Mouse (Mus musculus) liver, embryonic 15.5 days (tissue): ENCODE data around the gene Gm10392. TPM values are rescaled to one million over a fixed set of nuclear protein-coding genes. Genes with fewer than 3 reads are reported as not detected.
A peak's percentile ranks its signal among the peaks of the same experiment; 100 is the strongest.

Source experiments
- ATAC-seq: fragments of 200-750 bp; cut with Nextera tagmentation; 2 replicates; pipeline ENCODE4 v1.8.0; 2017; ENCODE audit warnings: moderate number of reproducible peaks, mild to moderate bottlenecking, moderate library complexity; ENCODE audit not compliant: insufficient read depth
- H3K27ac ChIP-seq: fragments of 300-500 bp; sonication (generic); replicated peaks from 2 replicates; pipeline ENCODE4 v1.5.1; 2015; ENCODE audit warnings: mild to moderate bottlenecking, inconsistent platforms
- H3K27me3 ChIP-seq: fragments of 300-500 bp; sonication (generic); 2 replicates; pipeline ENCODE4 v1.6.1; 2015; ENCODE audit warnings: mild to moderate bottlenecking, inconsistent platforms
- H3K36me3 ChIP-seq: fragments of 300-500 bp; sonication (generic); replicated peaks from 2 replicates; pipeline ENCODE4 v1.6.1; 2015; ENCODE audit warnings: moderate library complexity, mild to moderate bottlenecking, inconsistent platforms
- H3K4me1 ChIP-seq: fragments of 300-500 bp; sonication (generic); replicated peaks from 2 replicates; pipeline ENCODE4 v1.6.1; 2015; ENCODE audit warnings: inconsistent platforms
- H3K4me2 ChIP-seq: fragments of 300-500 bp; sonication (generic); 2 replicates; pipeline ENCODE4 v1.6.1; 2015; ENCODE audit warnings: moderate library complexity, mild to moderate bottlenecking, inconsistent platforms
- H3K4me3 ChIP-seq: fragments of 300-500 bp; sonication (generic); replicated peaks from 2 replicates; pipeline ENCODE4 v1.5.1; 2015; ENCODE audit warnings: mild to moderate bottlenecking, inconsistent platforms
- H3K9ac ChIP-seq: fragments of 300-500 bp; sonication (generic); 2 replicates; pipeline ENCODE4 v1.6.1; 2015; ENCODE audit warnings: moderate library complexity, mild to moderate bottlenecking, inconsistent platforms
- H3K9me3 ChIP-seq: fragments of 300-500 bp; sonication (generic); replicated peaks from 2 replicates; pipeline ENCODE4 v1.6.1; 2016; ENCODE audit warnings: inconsistent platforms
- WGBS: fragments of 180-500 bp; shearing (Covaris S2); methylation state at CpG from one replicate; pipeline ENCODE4 v1.1.7; 2015; ENCODE audit warnings: mixed read lengths; ENCODE audit not compliant: insufficient replicate concordance; 5-methylcytosine and 5-hydroxymethylcytosine counted together
- polyA plus RNA-seq: library from polyadenylated mRNA; unstranded; fragments of >200 nt; fragmentation: Nextera tagmentation; extraction: Ambion mirVana; gene quantifications from 2 replicates; pipeline ENCODE4 v1.2.1, GENCODE M21; 2015

Gm10392 gene
- polyA plus RNA-seq, 1 experiment from 2014 or later, result 0.07 TPM

DNA sequence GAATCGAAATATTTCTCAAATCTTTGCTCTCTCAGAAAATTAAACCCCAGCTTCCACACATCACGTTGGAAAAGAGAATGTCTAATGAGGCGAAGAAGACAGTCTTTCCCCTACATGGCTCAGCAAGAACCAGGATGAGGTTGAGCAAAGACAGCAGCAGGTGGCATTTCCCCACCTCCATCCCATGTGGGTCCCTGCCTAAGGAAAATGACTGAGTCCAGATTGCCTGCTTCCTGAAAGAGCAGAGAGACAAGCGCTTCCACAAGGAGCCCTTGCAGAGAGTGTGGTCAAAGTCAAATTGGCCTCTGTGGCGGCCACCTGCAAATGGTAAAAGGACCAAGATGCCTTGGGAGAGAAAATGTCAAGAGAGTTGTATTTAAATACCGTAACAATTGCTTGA is 28.5 kb downstream of the Gm10392 start:
- ATAC-seq, result no peak
- H3K4me3 ChIP-seq, result no peak overlapping the region
- peaks cover 58% of the 10 kb centered on the region for H3K27me3 ChIP-seq
- no peaks in the 10 kb centered on the region for H3K36me3 ChIP-seq
- WGBS, result 55% methylated on average over 6 of the region's 6 CpGs
- H3K9ac ChIP-seq, result peak overlapping the region; percentile 55; the same call in 1 of the 2 replicates
- no peak overlapping the region for H3K27ac ChIP-seq
- H3K4me1 ChIP-seq, result peaks cover 61% of the 10 kb centered on the region
- no peak overlapping the region; the same call in 1 of the 2 replicates for H3K4me2 ChIP-seq
- H3K9me3 ChIP-seq, result no peaks in the 10 kb centered on the region

DNA sequence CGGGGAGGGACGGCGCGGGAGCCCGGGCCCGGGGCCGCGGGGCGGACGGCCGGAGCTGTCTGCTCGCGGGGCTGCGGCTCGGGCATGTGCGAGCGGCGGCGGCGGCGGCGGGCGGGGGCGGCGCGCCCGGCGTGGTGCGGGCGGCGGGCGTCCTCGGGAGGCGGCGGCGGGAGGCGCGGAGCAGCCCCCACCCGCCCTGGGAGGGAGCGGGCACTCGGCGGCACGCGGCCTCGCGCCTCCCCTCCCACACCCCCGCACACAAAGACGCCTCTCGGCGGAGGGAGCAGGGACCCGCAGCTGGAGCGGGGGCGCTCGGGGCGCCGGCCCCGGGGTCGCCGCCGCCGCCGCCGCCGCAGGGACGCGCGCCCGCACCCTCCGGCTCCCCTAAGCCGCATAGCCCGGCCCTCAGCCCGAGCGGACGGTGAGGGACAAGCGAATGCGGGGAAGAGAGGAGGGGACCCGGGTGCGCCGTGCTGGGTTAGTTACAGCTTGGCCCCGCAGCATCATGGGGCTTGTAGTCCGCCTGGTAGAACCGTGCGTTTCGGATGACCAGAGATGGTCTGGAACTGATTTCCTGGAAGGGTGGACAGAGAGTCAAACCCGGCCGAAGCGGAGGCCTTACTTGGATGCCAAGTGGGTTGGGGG is 29.3 kb downstream of the Gm10392 start, which contains the start of gene Ankrd13b:
Ankrd13b (minus strand) TSS at position 88 of the 645 bp plus-strand sequence.
- Histone ChIP-seq H3K9me3 (no peaks in the 10 kb centered on the region), H3K4me1 (peaks cover 54% of the 10 kb centered on the region), H3K36me3 (no peaks in the 10 kb centered on the region), H3K4me2 (peak within 1 kb of the TSS; percentile 96), H3K27me3 (peaks cover 58% of the 10 kb centered on the region), H3K27ac (no peak within 1 kb of the TSS), H3K4me3 (peak within 1 kb of the TSS; percentile 69), H3K9ac (peak within 1 kb of the TSS; percentile 55)
- no peak for ATAC-seq
- under 1% methylated on average over 62 of the region's 87 CpGs for WGBS

DNA sequence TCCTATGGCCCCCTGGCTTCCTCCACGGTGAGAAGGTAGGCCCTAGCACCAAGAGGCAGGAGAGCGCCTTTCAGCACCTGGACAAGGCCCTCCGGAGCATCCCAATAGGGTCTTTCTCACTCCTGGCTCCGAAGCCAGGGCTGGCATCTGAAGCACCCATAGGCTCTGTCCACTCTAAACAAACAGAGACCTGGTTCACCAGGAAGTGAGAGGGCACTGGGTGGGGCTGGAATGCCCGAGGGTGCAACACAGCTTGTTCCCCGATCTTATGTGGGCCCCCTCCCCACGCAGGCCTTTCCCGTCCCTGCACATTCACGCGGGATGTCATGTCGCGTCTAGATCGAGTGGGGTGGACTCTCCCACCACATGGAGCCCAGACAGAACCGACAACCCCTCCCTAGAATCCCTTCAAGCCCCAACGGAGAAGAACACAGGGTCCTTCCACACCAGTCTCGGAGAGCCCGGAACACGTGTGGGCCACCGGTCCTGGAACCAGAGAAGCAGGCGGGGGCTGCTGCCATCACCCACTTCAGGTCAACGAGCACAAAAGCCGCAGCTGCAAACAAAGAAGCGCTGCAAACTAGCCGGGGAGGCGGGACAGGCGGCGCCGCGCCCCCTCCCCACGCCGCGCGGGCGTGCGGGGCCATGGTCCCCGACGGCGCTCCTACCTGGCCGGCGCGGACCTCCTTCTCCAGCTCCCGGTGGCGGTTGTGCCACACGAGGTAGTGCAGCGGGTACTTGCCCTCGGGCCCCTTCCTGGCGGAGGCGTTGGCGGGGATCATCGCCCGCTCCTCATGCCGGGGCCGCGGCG is 30.0 kb downstream of the Gm10392 start:
- H3K27ac ChIP-seq, result no peak overlapping the region
- no peak for ATAC-seq
- peak overlapping the region; percentile 55 for H3K9ac ChIP-seq
- 4% methylated on average over 55 of the region's 55 CpGs for WGBS
- H3K9me3 ChIP-seq, result no peaks in the 10 kb centered on the region
- H3K27me3 ChIP-seq, result peaks cover 58% of the 10 kb centered on the region
- peak overlapping the region; percentile 69 for H3K4me3 ChIP-seq
- no peaks in the 10 kb centered on the region for H3K36me3 ChIP-seq
- peak overlapping the region; percentile 96 for H3K4me2 ChIP-seq
- peaks cover 47% of the 10 kb centered on the region for H3K4me1 ChIP-seq

DNA sequence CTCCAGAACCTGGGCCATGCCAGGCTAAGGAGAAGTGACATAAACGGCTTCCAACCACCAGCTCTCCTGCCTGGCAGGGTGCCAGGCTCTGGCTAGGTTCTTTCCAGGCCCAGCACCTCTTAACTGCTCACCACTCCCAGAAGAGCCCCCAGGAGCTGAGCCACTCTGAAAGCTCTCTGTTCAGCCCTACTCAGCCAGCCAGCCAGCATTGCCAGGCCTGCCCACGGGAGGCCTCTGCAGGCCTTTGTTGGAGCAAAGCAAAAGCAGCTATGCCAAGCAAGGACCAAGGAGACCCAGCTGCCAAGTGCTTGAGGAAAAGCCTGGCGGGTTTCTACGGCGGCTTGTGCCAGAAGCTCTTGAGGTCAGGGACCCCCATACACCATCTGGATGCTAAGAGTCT is 32.2 kb downstream of the Gm10392 start:
- Histone ChIP-seq H3K9ac (no peak overlapping the region), H3K9me3 (no peaks in the 10 kb centered on the region), H3K4me1 (peaks cover 37% of the 10 kb centered on the region), H3K27me3 (peaks cover 53% of the 10 kb centered on the region), H3K27ac (no peak overlapping the region), H3K36me3 (no peaks in the 10 kb centered on the region), H3K4me3 (no peak overlapping the region), H3K4me2 (no peak overlapping the region)
- ATAC-seq, result no peak
- WGBS, result 72% methylated on average over 5 of the region's 5 CpGs

DNA sequence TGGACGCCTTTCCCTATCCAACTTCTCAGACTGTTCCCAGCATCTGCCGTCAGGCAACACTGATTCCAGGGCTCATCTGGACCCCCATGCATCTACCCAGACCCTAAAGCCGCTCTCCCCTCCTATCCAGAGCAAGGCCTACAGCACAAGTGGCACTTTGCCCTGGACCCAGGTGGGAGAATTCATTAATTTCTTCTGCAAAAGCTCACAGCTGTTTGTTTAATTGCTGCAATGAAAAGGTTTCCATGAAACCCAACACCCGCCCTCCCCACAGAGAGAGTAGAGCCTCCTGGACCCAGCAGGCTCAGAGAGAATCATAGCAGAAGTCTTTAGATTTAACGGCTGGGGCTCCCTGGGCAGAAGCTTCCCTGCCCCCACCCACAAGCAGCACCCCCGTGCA is 33.8 kb downstream of the Gm10392 start:
- no peak for ATAC-seq
- no peak overlapping the region for H3K9ac ChIP-seq

DNA sequence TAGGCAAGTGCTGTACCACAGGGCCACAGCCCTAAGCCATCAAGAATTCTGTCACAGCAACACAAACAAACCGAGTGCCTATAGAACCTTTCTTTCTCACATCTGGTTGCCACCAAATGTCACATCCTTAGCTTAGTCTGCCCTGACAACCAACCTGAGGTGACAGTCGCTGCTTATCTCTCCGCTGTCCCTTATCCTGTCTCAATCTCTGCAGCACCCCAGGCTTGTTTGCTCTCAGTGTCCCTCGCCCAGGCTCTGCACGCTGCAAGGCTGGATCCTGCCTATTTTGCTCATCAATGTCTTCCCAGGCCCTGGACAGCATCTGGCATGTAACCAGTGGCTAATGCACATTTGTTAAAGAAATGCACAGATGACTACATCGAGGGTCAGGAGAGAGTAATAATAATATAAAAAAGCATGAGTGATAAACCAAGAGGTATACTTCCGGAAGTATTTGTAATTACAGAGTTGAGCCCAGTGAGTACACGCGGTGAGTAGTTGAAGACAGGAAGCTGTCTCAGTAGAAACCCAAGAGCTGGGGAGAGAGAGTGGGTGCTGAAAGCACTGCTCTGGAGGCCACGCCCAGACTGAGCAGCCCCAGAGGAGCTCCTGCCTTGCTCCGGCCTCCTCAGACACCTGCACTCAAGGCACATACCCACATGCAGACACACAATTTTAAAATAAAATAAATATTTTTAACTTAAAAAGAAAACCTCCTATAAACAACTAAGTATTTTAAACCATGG is 35.3 kb downstream of the Gm10392 start:
- peaks cover 7% of the 10 kb centered on the region; the same call in 1 of the 2 replicates for H3K4me1 ChIP-seq
- H3K27ac ChIP-seq, result no peak overlapping the region
- H3K4me3 ChIP-seq, result no peak overlapping the region
- peaks cover 22% of the 10 kb centered on the region for H3K27me3 ChIP-seq
- 36% methylated on average over 11 of the region's 11 CpGs for WGBS
- ATAC-seq, result no peak
- H3K36me3 ChIP-seq, result no peaks in the 10 kb centered on the region
- H3K9me3 ChIP-seq, result no peaks in the 10 kb centered on the region
- no peak overlapping the region for H3K4me2 ChIP-seq
- no peak overlapping the region for H3K9ac ChIP-seq

More for the DNA sequence above, 33.8 kb downstream of the Gm10392 start:
- Histone ChIP-seq H3K4me3 (no peak overlapping the region), H3K4me1 (peaks cover 21% of the 10 kb centered on the region), H3K27me3 (peaks cover 37% of the 10 kb centered on the region), H3K4me2 (no peak overlapping the region), H3K27ac (no peak overlapping the region), H3K9me3 (no peaks in the 10 kb centered on the region), H3K36me3 (no peaks in the 10 kb centered on the region)
- WGBS, result 68% methylated on average over 6 of the region's 6 CpGs

DNA sequence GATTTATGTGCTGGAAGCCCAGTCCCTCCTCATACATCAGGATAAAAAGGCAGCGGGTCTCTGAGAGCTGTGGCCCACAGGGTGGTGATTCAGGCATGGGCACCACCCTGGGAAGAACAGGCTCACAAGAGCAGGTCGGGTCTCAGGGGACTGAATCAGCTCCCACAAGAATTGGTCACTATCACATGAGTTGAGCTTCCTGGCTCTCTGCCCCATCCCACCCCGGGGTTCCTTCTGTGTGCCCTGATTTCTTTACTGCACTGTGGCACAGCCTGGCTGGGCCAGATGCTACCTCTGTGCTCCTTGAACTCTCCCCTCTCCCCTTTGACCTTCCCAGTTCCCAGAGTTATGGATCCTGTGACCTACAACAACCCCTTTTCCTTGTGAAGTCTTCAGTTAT is 36.0 kb downstream of the Gm10392 start:
- Histone ChIP-seq H3K27ac (no peak overlapping the region), H3K36me3 (no peaks in the 10 kb centered on the region), H3K4me2 (no peak overlapping the region), H3K9me3 (no peaks in the 10 kb centered on the region), H3K9ac (no peak overlapping the region), H3K4me1 (peaks cover 7% of the 10 kb centered on the region; the same call in 1 of the 2 replicates), H3K4me3 (no peak overlapping the region), H3K27me3 (peaks cover 15% of the 10 kb centered on the region)
- 51% methylated on average over 3 of the region's 3 CpGs for WGBS
- ATAC-seq, result no peak

DNA sequence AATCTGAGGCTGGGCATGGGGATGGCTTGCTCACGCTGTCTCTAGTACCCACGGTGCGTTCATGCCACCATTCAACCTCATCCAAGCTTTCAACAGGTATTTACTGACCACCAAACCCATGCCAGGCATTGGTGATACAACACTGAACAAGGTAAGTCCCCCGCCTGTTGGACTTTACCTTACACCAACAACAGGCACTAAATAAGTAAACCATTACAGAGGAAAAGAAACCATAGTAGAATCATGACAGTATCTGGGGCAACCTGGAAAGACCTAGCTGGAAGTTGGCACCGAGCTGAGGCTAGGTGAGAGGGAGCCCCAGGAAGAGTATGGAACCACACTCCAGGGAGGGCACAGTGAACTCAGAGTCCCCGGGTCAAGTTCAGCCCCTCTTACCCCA is 42.1 kb downstream of the Gm10392 start:
- H3K4me2 ChIP-seq, result no peak overlapping the region
- ATAC-seq, result no peak
- H3K27ac ChIP-seq, result no peak overlapping the region
- no peak overlapping the region for H3K9ac ChIP-seq
- no peaks in the 10 kb centered on the region for H3K9me3 ChIP-seq
- H3K27me3 ChIP-seq, result no peaks in the 10 kb centered on the region
- 72% methylated on average over 6 of the region's 6 CpGs for WGBS
- no peak overlapping the region for H3K4me3 ChIP-seq
- no peaks in the 10 kb centered on the region; the same call in 1 of the 2 replicates for H3K4me1 ChIP-seq
- no peaks in the 10 kb centered on the region for H3K36me3 ChIP-seq

DNA sequence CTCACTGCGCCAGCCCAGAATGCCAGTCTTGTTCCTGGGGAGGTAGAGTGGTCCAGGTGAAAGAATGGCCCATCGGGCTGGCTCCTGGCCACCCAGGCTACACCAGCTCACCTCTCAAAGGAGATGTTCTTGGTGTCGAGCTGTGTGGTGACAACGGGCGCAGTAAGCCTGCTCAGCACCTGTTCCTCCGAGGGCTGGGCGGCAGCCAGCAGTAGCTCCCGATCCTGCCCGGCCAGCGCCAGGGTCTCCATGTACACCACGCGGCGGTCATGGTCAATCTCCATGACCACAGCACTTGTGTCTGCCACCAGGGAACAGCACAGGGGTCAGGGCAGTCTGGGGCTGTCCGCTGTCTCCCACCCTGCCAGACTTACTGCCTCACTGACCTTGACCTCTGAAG is 42.8 kb downstream of the Gm10392 start:
- H3K4me1 ChIP-seq, result no peaks in the 10 kb centered on the region; the same call in 1 of the 2 replicates
- H3K27me3 ChIP-seq, result no peaks in the 10 kb centered on the region
- no peak overlapping the region for H3K9ac ChIP-seq
- H3K27ac ChIP-seq, result no peak overlapping the region
- WGBS, result 86% methylated on average over 14 of the region's 14 CpGs
- no peaks in the 10 kb centered on the region for H3K36me3 ChIP-seq
- ATAC-seq, result no peak
- no peaks in the 10 kb centered on the region for H3K9me3 ChIP-seq
- no peak overlapping the region for H3K4me3 ChIP-seq
- no peak overlapping the region for H3K4me2 ChIP-seq

DNA sequence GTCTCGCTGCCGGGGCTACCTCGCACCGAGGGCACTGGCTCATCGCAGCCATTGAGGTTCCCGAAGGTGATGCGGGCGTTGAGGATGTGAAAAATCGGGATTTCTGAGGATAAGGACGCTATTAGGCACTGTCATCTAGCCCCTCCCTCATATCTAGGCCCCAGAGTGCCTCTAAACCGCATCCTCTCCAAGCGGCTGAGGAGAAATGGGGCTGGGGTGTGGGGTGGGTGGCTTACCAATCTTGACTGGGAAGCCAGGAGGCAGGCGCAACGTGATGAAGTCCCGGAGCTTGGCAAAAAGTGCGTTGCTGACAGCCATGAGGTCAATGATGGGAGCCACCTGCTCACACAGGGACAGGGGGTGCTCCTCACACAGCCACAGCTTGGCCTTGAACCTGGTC is 46.2 kb downstream of the Gm10392 start:
- WGBS, result 83% methylated on average over 16 of the region's 16 CpGs
- Histone ChIP-seq H3K27me3 (peaks cover 8% of the 10 kb centered on the region), H3K36me3 (no peaks in the 10 kb centered on the region), H3K27ac (no peak overlapping the region), H3K4me1 (peaks cover 3% of the 10 kb centered on the region), H3K4me2 (no peak overlapping the region), H3K4me3 (no peak overlapping the region), H3K9me3 (no peaks in the 10 kb centered on the region), H3K9ac (no peak overlapping the region)
- ATAC-seq, result no peak

DNA sequence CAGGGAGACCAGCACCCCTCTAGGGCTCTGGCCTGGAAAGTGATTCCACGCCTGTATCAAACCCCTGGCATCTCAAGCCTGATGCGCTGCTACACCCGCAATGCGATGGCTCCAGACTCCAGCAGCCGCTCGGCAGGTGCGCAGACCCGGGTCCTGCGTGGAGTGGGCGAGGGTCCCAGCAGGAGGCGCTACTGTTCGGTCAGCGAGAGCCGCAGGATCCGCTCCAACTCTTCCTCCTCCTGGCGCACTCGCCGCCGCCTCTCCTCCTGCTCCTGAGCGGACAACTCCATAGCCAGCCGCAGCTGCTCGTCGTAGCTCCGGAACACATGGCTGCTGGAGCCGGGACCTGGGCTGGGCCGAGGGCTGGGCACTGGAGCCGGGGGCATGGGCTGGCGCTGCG is 47.6 kb downstream of the Gm10392 start:
- Histone ChIP-seq H3K27me3 (peaks cover 22% of the 10 kb centered on the region), H3K4me1 (peaks cover 13% of the 10 kb centered on the region), H3K9me3 (no peaks in the 10 kb centered on the region), H3K36me3 (no peaks in the 10 kb centered on the region), H3K9ac (no peak overlapping the region), H3K4me3 (no peak overlapping the region), H3K4me2 (no peak overlapping the region), H3K27ac (no peak overlapping the region)
- ATAC-seq, result no peak
- WGBS, result 83% methylated on average over 29 of the region's 29 CpGs
